Mouse (Mus musculus): ENCODE data around the gene Adam12. TPM values are rescaled to one million over a fixed set of nuclear protein-coding genes. Genes with fewer than 3 reads are reported as not detected.

Adam12 gene
- polyA plus RNA-seq, 2 experiments: 17.0 to 18.1 TPM

DNA sequence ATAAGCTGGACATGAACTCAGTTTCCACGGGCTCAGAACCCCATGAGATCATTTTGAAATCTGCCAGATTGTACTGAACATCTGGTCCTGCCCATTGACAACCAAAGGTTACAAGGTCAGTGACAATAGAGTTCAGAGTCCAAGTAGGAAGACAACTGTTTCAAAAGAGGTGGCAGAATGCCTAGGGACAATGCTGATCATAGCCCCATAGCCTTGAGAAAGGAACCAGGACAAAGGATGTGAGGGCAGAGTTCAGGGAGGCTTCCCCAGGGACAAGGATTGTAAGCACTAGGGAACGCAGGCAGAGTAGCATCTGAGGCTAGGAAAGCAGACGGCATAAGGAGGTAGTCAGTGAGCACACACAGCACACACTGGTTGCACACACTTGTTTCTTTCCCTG is 38.9 kb downstream of the Adam12 start:
- no peaks in the 10 kb centered on the region for H3K9me3 ChIP-seq (ENCODE audit: control insufficient read depth, low read length)
- TF ChIP-seq POLR2A (IDR thresholded peaks at IDR 0.05; ENCODE audit: borderline replicate concordance, extremely low read depth, insufficient read depth, insufficient read length): no peak
- WGBS: 85% methylated on average over 3 of the region's 3 CpGs

DNA sequence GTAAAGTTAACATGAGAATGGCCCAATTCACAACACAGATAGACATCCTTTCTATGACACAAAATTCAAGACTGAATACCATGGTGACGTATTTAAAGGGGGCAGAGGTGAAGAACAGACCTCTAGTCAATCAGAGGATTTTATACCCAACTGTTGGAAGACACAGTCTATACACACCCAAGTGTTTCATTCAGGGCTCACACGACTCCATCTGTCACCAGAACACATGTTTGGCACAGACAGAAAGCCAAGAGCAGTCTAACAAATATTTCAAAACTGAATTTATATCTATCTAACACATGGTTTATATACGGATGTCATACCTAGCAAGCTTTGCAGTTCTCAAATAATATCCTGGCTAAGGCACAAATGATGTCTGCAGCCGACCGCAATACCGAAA is 41.8 kb downstream of the Adam12 start:
- H3K9me3 ChIP-seq (ENCODE audit: control insufficient read depth, low read length): no peaks in the 10 kb centered on the region
- DNase-seq (ENCODE audit: low spot score) (peak; percentile 44), ATAC-seq (ENCODE audit: low FRiP score, low read depth) (no peak)
- no peaks in the 10 kb centered on the region; the same call in 1 of the 2 replicates for H3K4me1 ChIP-seq (ENCODE audit: control insufficient read depth, insufficient read depth, low read length)
- no peak overlapping the region for H3K4me3 ChIP-seq (replicated peaks; ENCODE audit: low read length)
- H3K4me2 ChIP-seq (replicated peaks; ENCODE audit: low read depth, low read length, severe bottlenecking): no peak overlapping the region
- 49% methylated on average over 6 of the region's 6 CpGs for WGBS
- H3K27ac ChIP-seq (replicated peaks; ENCODE audit: low read depth, low read length): no peak overlapping the region
- no peaks in the 10 kb centered on the region for H3K27me3 ChIP-seq (ENCODE audit: control insufficient read depth, insufficient read depth, low read length)
- no peaks in the 10 kb centered on the region for H3K36me3 ChIP-seq (ENCODE audit: control insufficient read depth, insufficient read depth, low read length)
- no peak overlapping the region for H3K9ac ChIP-seq (ENCODE audit: low read depth, low read length, severe bottlenecking)
- TF ChIP-seq POLR2A (IDR thresholded peaks at IDR 0.05; ENCODE audit: borderline replicate concordance, extremely low read depth, insufficient read depth, insufficient read length): no peak

More for the DNA sequence above, 38.9 kb downstream of the Adam12 start:
- Histone ChIP-seq H3K27me3 (ENCODE audit: control insufficient read depth, insufficient read depth, low read length) (no peaks in the 10 kb centered on the region), H3K36me3 (ENCODE audit: control insufficient read depth, insufficient read depth, low read length) (no peaks in the 10 kb centered on the region), H3K27ac (replicated peaks; ENCODE audit: low read depth, low read length) (no peak overlapping the region), H3K9ac (ENCODE audit: low read depth, low read length, severe bottlenecking) (no peak overlapping the region), H3K4me2 (replicated peaks; ENCODE audit: low read depth, low read length, severe bottlenecking) (no peak overlapping the region), H3K4me3 (replicated peaks; ENCODE audit: low read length) (no peak overlapping the region), H3K4me1 (ENCODE audit: control insufficient read depth, insufficient read depth, low read length) (no peaks in the 10 kb centered on the region; the same call in 1 of the 2 replicates)
- no peak for DNase-seq (ENCODE audit: low spot score)
- no peak for ATAC-seq (ENCODE audit: low FRiP score, low read depth)

DNA sequence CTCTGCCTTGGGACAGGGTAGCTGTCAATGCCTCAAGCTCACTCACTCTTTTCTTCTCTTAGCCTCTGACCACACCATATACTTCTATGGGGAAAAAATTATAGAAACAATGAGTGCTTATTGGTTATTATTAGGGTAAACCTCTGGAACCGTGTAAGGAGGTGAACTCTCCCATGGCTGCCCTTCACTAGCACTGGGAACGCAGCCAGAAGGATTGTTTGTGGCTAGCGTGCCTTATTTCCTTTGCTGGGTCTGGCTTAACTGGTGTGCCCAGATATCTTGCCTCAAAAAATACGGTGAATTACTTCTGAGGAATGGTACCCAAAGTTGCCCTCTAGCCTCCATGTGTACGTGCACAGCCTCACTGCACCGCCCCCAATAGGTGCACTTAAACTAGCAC is 43.4 kb downstream of the Adam12 start:
- no peak overlapping the region for H3K4me3 ChIP-seq (replicated peaks; ENCODE audit: low read length)
- H3K4me1 ChIP-seq (ENCODE audit: control insufficient read depth, insufficient read depth, low read length): no peaks in the 10 kb centered on the region; the same call in 1 of the 2 replicates
- 65% methylated on average over 6 of the region's 6 CpGs for WGBS
- no peaks in the 10 kb centered on the region for H3K9me3 ChIP-seq (ENCODE audit: control insufficient read depth, low read length)
- no peak overlapping the region for H3K27ac ChIP-seq (replicated peaks; ENCODE audit: low read depth, low read length)
- DNase-seq (ENCODE audit: low spot score) (no peak), ATAC-seq (ENCODE audit: low FRiP score, low read depth) (no peak)
- H3K4me2 ChIP-seq (replicated peaks; ENCODE audit: low read depth, low read length, severe bottlenecking): no peak overlapping the region
- H3K9ac ChIP-seq (ENCODE audit: low read depth, low read length, severe bottlenecking): no peak overlapping the region
- TF ChIP-seq POLR2A (IDR thresholded peaks at IDR 0.05; ENCODE audit: borderline replicate concordance, extremely low read depth, insufficient read depth, insufficient read length): no peak
- no peaks in the 10 kb centered on the region for H3K27me3 ChIP-seq (ENCODE audit: control insufficient read depth, insufficient read depth, low read length)
- no peaks in the 10 kb centered on the region for H3K36me3 ChIP-seq (ENCODE audit: control insufficient read depth, insufficient read depth, low read length)

- H3K4me3 ChIP-seq (replicated peaks; ENCODE audit: low read length): no peak overlapping the region
- no peak overlapping the region for H3K27ac ChIP-seq (replicated peaks; ENCODE audit: low read depth, low read length)
- WGBS: 62% methylated on average over 1 of the region's 1 CpGs
- DNase-seq (ENCODE audit: low spot score) (no peak), ATAC-seq (ENCODE audit: low FRiP score, low read depth) (no peak)
- no peaks in the 10 kb centered on the region for H3K27me3 ChIP-seq (ENCODE audit: control insufficient read depth, insufficient read depth, low read length)
- H3K4me1 ChIP-seq (ENCODE audit: control insufficient read depth, insufficient read depth, low read length): no peaks in the 10 kb centered on the region; the same call in 1 of the 2 replicates
- no peak overlapping the region for H3K9ac ChIP-seq (ENCODE audit: low read depth, low read length, severe bottlenecking)
- no peak for TF ChIP-seq POLR2A (IDR thresholded peaks at IDR 0.05; ENCODE audit: borderline replicate concordance, extremely low read depth, insufficient read depth, insufficient read length)
- no peak overlapping the region for H3K4me2 ChIP-seq (replicated peaks; ENCODE audit: low read depth, low read length, severe bottlenecking)
- no peaks in the 10 kb centered on the region for H3K9me3 ChIP-seq (ENCODE audit: control insufficient read depth, low read length)
- H3K36me3 ChIP-seq (ENCODE audit: control insufficient read depth, insufficient read depth, low read length): no peaks in the 10 kb centered on the region
Measured at GRCm38 (mm10) chr7:134187946-134188345, 44.0 kb downstream of the Adam12 start.

DNA sequence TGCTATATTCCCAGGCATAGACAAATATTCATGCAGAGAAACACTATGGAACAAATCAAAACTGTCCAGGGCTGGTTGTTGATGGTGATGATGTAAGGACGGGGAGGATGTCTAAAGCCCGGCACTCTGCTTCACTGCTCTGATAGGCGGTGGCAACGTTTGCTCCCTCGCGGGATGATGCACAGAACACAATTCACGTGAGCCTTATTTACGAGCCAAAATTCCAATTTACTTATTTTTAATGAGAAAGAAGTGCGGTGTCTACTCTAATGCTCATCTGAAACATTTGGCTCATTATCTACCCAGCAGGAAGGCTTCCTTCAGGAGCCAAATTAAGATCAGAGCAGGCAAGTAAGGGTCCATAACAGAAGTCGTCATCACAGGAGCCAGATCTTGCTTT is 45.4 kb downstream of the Adam12 start:
- no peaks in the 10 kb centered on the region; the same call in 1 of the 2 replicates for H3K4me1 ChIP-seq (ENCODE audit: control insufficient read depth, insufficient read depth, low read length)
- H3K27me3 ChIP-seq (ENCODE audit: control insufficient read depth, insufficient read depth, low read length): no peaks in the 10 kb centered on the region
- H3K9me3 ChIP-seq (ENCODE audit: control insufficient read depth, low read length): no peaks in the 10 kb centered on the region
- no peak overlapping the region for H3K9ac ChIP-seq (ENCODE audit: low read depth, low read length, severe bottlenecking)
- no peak for ATAC-seq (ENCODE audit: low FRiP score, low read depth)
- no peak overlapping the region for H3K27ac ChIP-seq (replicated peaks; ENCODE audit: low read depth, low read length)
- H3K4me3 ChIP-seq (replicated peaks; ENCODE audit: low read length): no peak overlapping the region
- H3K36me3 ChIP-seq (ENCODE audit: control insufficient read depth, insufficient read depth, low read length): no peaks in the 10 kb centered on the region
- DNase-seq (ENCODE audit: low spot score): no peak
- TF ChIP-seq POLR2A (IDR thresholded peaks at IDR 0.05; ENCODE audit: borderline replicate concordance, extremely low read depth, insufficient read depth, insufficient read length): no peak
- no peak overlapping the region for H3K4me2 ChIP-seq (replicated peaks; ENCODE audit: low read depth, low read length, severe bottlenecking)
- 72% methylated on average over 10 of the region's 10 CpGs for WGBS

DNA sequence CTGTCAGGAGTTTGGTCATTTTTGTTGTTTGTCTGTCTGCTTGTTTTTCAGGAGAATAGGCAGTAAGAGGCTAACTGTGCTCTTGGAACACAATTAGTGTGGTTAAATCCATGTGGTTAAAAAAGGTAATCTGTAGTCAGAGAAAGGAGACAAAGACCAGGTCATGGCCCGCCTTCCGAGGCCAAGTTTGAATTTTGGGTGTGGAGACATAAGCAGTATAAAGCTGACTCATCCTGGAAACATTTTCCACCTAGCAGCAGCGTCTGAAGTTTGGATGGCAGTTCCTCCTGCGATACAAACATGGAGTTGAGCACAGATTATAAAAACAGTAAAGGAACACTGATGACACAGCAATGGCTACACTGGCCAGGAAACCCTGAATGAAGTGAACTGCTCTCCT is 46.2 kb downstream of the Adam12 start:
- 89% methylated on average over 4 of the region's 4 CpGs for WGBS
- Histone ChIP-seq H3K4me3 (replicated peaks; ENCODE audit: low read length) (no peak overlapping the region), H3K27ac (replicated peaks; ENCODE audit: low read depth, low read length) (no peak overlapping the region), H3K9ac (ENCODE audit: low read depth, low read length, severe bottlenecking) (no peak overlapping the region), H3K27me3 (ENCODE audit: control insufficient read depth, insufficient read depth, low read length) (no peaks in the 10 kb centered on the region), H3K4me2 (replicated peaks; ENCODE audit: low read depth, low read length, severe bottlenecking) (no peak overlapping the region), H3K36me3 (ENCODE audit: control insufficient read depth, insufficient read depth, low read length) (no peaks in the 10 kb centered on the region), H3K4me1 (ENCODE audit: control insufficient read depth, insufficient read depth, low read length) (no peaks in the 10 kb centered on the region; the same call in 1 of the 2 replicates), H3K9me3 (ENCODE audit: control insufficient read depth, low read length) (no peaks in the 10 kb centered on the region)
- DNase-seq (ENCODE audit: low spot score) (no peak), ATAC-seq (ENCODE audit: low FRiP score, low read depth) (no peak)
- TF ChIP-seq POLR2A (IDR thresholded peaks at IDR 0.05; ENCODE audit: borderline replicate concordance, extremely low read depth, insufficient read depth, insufficient read length): no peak

Data from limb, embryonic 14.5 days (tissue).